9 mouse cellular contexts compared by ENCODE assay signal in the genomic region with DNA sequence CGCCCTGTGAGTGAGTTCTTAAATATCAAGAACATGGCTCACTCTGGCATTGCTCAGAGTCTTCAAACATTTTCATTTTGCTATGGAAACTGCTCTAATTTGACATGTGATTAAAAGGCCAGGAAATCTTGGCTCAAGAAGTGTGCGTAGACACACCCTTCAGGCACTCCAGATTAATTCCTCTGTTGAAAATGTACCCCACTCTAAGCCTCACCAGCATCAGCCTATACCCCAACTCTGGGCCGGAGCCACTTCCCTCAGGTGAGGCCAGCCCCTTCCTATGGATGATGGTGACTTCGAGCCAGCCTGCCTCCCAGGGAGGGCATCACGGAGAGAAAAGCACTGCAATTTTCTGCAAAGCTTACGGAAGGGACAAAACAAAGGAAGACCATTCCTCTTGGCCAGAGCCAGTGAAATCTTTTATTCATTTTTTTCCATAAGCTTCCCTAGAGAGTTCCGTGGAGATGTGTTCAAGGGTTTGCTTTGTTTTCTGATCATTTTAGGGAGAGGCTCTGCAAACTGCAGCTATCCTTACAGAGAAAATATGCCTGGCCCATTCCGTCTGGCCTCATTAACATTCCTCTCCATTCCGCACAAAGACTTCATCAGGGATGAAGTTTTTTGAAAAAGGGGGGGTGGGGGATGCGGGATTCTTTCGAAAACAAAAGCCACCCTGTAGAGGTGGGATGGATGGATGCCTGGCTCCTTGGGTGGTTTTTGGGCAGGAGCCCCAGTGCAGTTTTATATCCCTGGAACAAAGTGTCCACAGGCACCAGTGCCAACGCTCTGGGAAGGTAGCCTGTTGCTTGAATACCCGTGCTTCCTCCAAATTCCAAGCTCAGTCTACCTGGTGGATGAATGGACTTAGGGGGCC.
DNase-seq lines count a peak whose midpoint lies in the region; ATAC-seq and TF ChIP-seq lines count a peak whose summit lies in the region.
"Had no signal": no experiment of that assay in that cellular context is flagged by ENCODE, and none has a peak within 500 bp of the region (broad histone marks: within the 10 kb centered on the region; RNA-seq: fewer than 3 reads in every experiment).

No protein-coding gene starts in this region.

- no peak overlapping the region for H3K9ac ChIP-seq in lung, postnatal 0 days (replicated peaks; ENCODE audit: low read depth)
- no peak overlapping the region for H3K9ac ChIP-seq in hindbrain, embryonic 15.5 days
- H3K9ac ChIP-seq: liver, embryonic 14.5 days had no signal

- H3K4me3 ChIP-seq in cerebellum, adult 2 months (replicated peaks; ENCODE audit: insufficient read depth, low read depth, low read length), result no peak overlapping the region
- no peak overlapping the region for H3K4me3 ChIP-seq in lung, postnatal 0 days (ENCODE audit: low read depth, low read length)
- no peak overlapping the region for H3K4me3 ChIP-seq in lung, adult 2 months (replicated peaks; ENCODE audit: extremely low read depth, low read depth, low read length)
- H3K4me3 ChIP-seq in hindbrain, embryonic 15.5 days, result no peak overlapping the region

- H3K27me3 ChIP-seq in cerebellum, adult 2 months (ENCODE audit: control insufficient read depth, insufficient read depth, low read length), result no peaks in the 10 kb centered on the region
- no peaks in the 10 kb centered on the region for H3K27me3 ChIP-seq in lung, postnatal 0 days (replicated peaks; ENCODE audit: insufficient read depth, low read length)
- H3K27me3 ChIP-seq in hindbrain, embryonic 15.5 days, result no peaks in the 10 kb centered on the region

- no peaks in the 10 kb centered on the region for H3K9me3 ChIP-seq in lung, postnatal 0 days (ENCODE audit: low read length)
- H3K9me3 ChIP-seq in hindbrain, embryonic 15.5 days, result no peaks in the 10 kb centered on the region

- peak; percentile 58 to 68 for DNase-seq in cerebellum, adult 2 months
- DNase-seq in lung, postnatal 0 days (ENCODE audit: low spot score), result peak; percentile 70
- no peak for DNase-seq in lung, adult 2 months
- peak; percentile 80 for DNase-seq in retina, postnatal 1 day
- DNase-seq in right cerebral cortex, adult 18-20 months, result no peak
- no peak for DNase-seq in adrenal gland, adult 8-10 months

- no peak overlapping the region for H3K4me2 ChIP-seq in lung, postnatal 0 days (replicated peaks; ENCODE audit: low read depth, low read length)
- 0 out of 2 replicates have a peak overlapping the region, but pooled peaks have one; percentile 4 for H3K4me2 ChIP-seq in hindbrain, embryonic 15.5 days

- WGBS in cerebellum, adult 2 months, result 28% methylated on average over 13 of the region's 13 CpGs
- WGBS in lung, postnatal 0 days, result 63% methylated on average over 13 of the region's 13 CpGs
- WGBS in lung, adult 2 months, result 63% methylated on average over 13 of the region's 13 CpGs
- WGBS in hindbrain, embryonic 15.5 days, result 25% methylated on average over 13 of the region's 13 CpGs

- no peak for TF ChIP-seq POLR2A in cerebellum, adult 2 months (IDR thresholded peaks at IDR 0.05; ENCODE audit: borderline replicate concordance, insufficient read depth, low read length)
- TF ChIP-seq POLR2A in lung, adult 2 months (IDR thresholded peaks at IDR 0.05; ENCODE audit: borderline replicate concordance, extremely low read depth, low read depth, low read length), result no peak

- peaks cover 29% of the 10 kb centered on the region for H3K4me1 ChIP-seq in cerebellum, adult 2 months (ENCODE audit: control insufficient read depth, insufficient read depth, low read length)
- H3K4me1 ChIP-seq in lung, postnatal 0 days (ENCODE audit: insufficient read depth, low read depth, low read length), result peaks cover 3% of the 10 kb centered on the region; the same call in 1 of the 2 replicates
- H3K4me1 ChIP-seq in lung, adult 2 months (ENCODE audit: control insufficient read depth, insufficient read depth, low read length), result peaks cover 8% of the 10 kb centered on the region
- peaks cover 18% of the 10 kb centered on the region for H3K4me1 ChIP-seq in hindbrain, embryonic 15.5 days (replicated peaks)

- TF ChIP-seq CTCF in cerebellum, adult 2 months (IDR thresholded peaks at IDR 0.05; ENCODE audit: borderline replicate concordance, insufficient read depth, low read depth, low read length), result no peak
- no peak for TF ChIP-seq CTCF in lung, postnatal 0 days (IDR thresholded peaks at IDR 0.05)
- TF ChIP-seq CTCF in lung, adult 2 months (IDR thresholded peaks at IDR 0.05; ENCODE audit: insufficient read depth, low read length), result no peak

- TF ChIP-seq EP300 in lung, postnatal 0 days (IDR thresholded peaks at IDR 0.05), result no peak

- H3K36me3 ChIP-seq in lung, postnatal 0 days (ENCODE audit: insufficient read depth, low read length), result peaks cover 8% of the 10 kb centered on the region; the same call in 1 of the 2 replicates
- no peaks in the 10 kb centered on the region for H3K36me3 ChIP-seq in hindbrain, embryonic 15.5 days

- ATAC-seq in cerebellum, adult (ENCODE audit: insufficient number of reproducible peaks, low FRiP score, low TSS enrichment), result no peak
- ATAC-seq in lung, postnatal 0 days, result peak; percentile 56
- ATAC-seq in hindbrain, embryonic 15.5 days (ENCODE audit: low FRiP score, low read depth), result peak; percentile 71; the same call in 1 of the 2 replicates

- H3K27ac ChIP-seq in cerebellum, adult 2 months (ENCODE audit: insufficient read depth, low read length), result peak overlapping the region; percentile 6
- H3K27ac ChIP-seq in lung, postnatal 0 days (ENCODE audit: low read length), result no peak overlapping the region
- H3K27ac ChIP-seq in hindbrain, embryonic 15.5 days (replicated peaks), result peak overlapping the region; percentile 66
- H3K27ac ChIP-seq: liver, embryonic 14.5 days had no signal

Comparison
In these comparisons a context has a peak if more than half of its experiments do, and no peak if none do; other contexts are left out.
1. DNase-seq: peak in cerebellum, adult 2 months (2 of 2), lung, postnatal 0 days (single experiment) and retina, postnatal 1 day (single experiment); none in lung, adult 2 months (single experiment), right cerebral cortex, adult 18-20 months (single experiment) and adrenal gland, adult 8-10 months (single experiment).